In genomic region chr4:129967024-129968014, GRCm38 (mm10) we compare ENCODE assay signal across 9 mouse cellular contexts. TPM values are rescaled to one million over a fixed set of nuclear protein-coding genes. Genes with fewer than 3 reads are reported as not detected.
DNase-seq lines count a peak whose midpoint lies in the region; ATAC-seq and TF ChIP-seq lines count a peak whose summit lies in the region.
"Had no signal": no experiment of that assay in that cellular context is flagged by ENCODE, and none has a peak within 500 bp of the region (broad histone marks: within the 10 kb centered on the region; RNA-seq: fewer than 3 reads in every experiment).

No protein-coding gene starts in this region.

- H3K9me3 ChIP-seq in heart, embryonic 10.5 days: no peaks in the 10 kb centered on the region
- no peaks in the 10 kb centered on the region for H3K9me3 ChIP-seq in hindbrain, embryonic 12.5 days (replicated peaks)
- H3K9me3 ChIP-seq in midbrain, embryonic 10.5 days (replicated peaks): no peaks in the 10 kb centered on the region
- H3K9me3 ChIP-seq: lung, embryonic 15.5 days had no signal

- H3K36me3 ChIP-seq in heart, embryonic 10.5 days: no peaks in the 10 kb centered on the region
- H3K36me3 ChIP-seq in hindbrain, embryonic 12.5 days: no peaks in the 10 kb centered on the region
- H3K36me3 ChIP-seq in midbrain, embryonic 10.5 days: no peaks in the 10 kb centered on the region
- H3K36me3 ChIP-seq: lung, embryonic 15.5 days had no signal

- TF ChIP-seq POLR2A in cortical plate, adult 2 months (IDR thresholded peaks at IDR 0.05; ENCODE audit: extremely low read depth, insufficient read depth, low read length): no peak

- H3K4me3 ChIP-seq in heart, embryonic 10.5 days: no peak overlapping the region; the same call in 1 of the 2 replicates
- H3K4me3 ChIP-seq in cortical plate, adult 2 months (ENCODE audit: insufficient read depth, low read length): no peak overlapping the region
- H3K4me3 ChIP-seq in hindbrain, embryonic 12.5 days: no peak overlapping the region
- peak overlapping the region; percentile 33; the same call in 1 of the 2 replicates for H3K4me3 ChIP-seq in midbrain, embryonic 10.5 days
- H3K4me3 ChIP-seq: lung, embryonic 15.5 days had no signal

- peak overlapping the region; percentile 32 for H3K4me2 ChIP-seq in hindbrain, embryonic 12.5 days (replicated peaks)
- H3K4me2 ChIP-seq: lung, embryonic 15.5 days had no signal

- no peak for TF ChIP-seq CTCF in cortical plate, adult 2 months (IDR thresholded peaks at IDR 0.05; ENCODE audit: extremely low read depth, insufficient read depth, low read length)

- WGBS in heart, embryonic 10.5 days: 39% methylated on average over 13 of the region's 13 CpGs
- WGBS in hindbrain, embryonic 12.5 days: 15% methylated on average over 13 of the region's 13 CpGs
- 36% methylated on average over 13 of the region's 13 CpGs for WGBS in midbrain, embryonic 10.5 days

- intact Hi-C loops in heart, postnatal 14 days (cut with DNase I): no loop called here

- peak overlapping the region; percentile 35 for H3K9ac ChIP-seq in hindbrain, embryonic 12.5 days
- H3K9ac ChIP-seq: lung, embryonic 15.5 days had no signal

- peaks cover 52% of the 10 kb centered on the region for H3K27me3 ChIP-seq in heart, embryonic 10.5 days (ENCODE audit: insufficient read depth, poor library complexity, severe bottlenecking)
- H3K27me3 ChIP-seq in hindbrain, embryonic 12.5 days: peaks cover 12% of the 10 kb centered on the region
- peaks cover 29% of the 10 kb centered on the region for H3K27me3 ChIP-seq in midbrain, embryonic 10.5 days (ENCODE audit: low read depth, poor library complexity, severe bottlenecking)

- H3K27ac ChIP-seq in heart, embryonic 10.5 days: peak overlapping the region; percentile 49; the same call in 1 of the 2 replicates
- H3K27ac ChIP-seq in cortical plate, adult 2 months (ENCODE audit: insufficient read depth, low read length): peak overlapping the region; percentile 90
- peak overlapping the region; percentile 90 for H3K27ac ChIP-seq in hindbrain, embryonic 12.5 days
- peak overlapping the region; percentile 84 for H3K27ac ChIP-seq in midbrain, embryonic 10.5 days (replicated peaks)
- H3K27ac ChIP-seq: lung, embryonic 15.5 days had no signal

- ATAC-seq in hindbrain, embryonic 12.5 days (ENCODE audit: low FRiP score): peak; percentile 77
- no peak for ATAC-seq in megakaryocyte, adult 5-6 weeks (ENCODE audit: poor library complexity, severe bottlenecking)

- DNase-seq in heart, embryonic 10.5 days (ENCODE audit: low spot score): no peak
- no peak for DNase-seq in heart, postnatal 14 days
- peak; percentile 76 for DNase-seq in midbrain, embryonic 10.5 days (ENCODE audit: low spot score)
- peak; percentile 52 for DNase-seq in telencephalon, adult 2 months (ENCODE audit: low read depth, low spot score)
- DNase-seq in kidney, adult 11 months: no peak

- H3K4me1 ChIP-seq in heart, embryonic 10.5 days: peaks cover 51% of the 10 kb centered on the region
- H3K4me1 ChIP-seq in cortical plate, adult 2 months (ENCODE audit: control insufficient read depth, insufficient read depth, low read length): peaks cover 9% of the 10 kb centered on the region
- H3K4me1 ChIP-seq in hindbrain, embryonic 12.5 days: peaks cover 49% of the 10 kb centered on the region
- peaks cover 52% of the 10 kb centered on the region for H3K4me1 ChIP-seq in midbrain, embryonic 10.5 days

RNA-seq across cellular contexts. Expression of gene Adgrb2, which starts 17.4 kb away (rescaled TPM):
- 1.2 and 3.1 TPM in 2 replicates for polyA plus RNA-seq in heart, embryonic 10.5 days (2016; fragmentation: Nextera tagmentation; extraction: Ambion mirVana)
- 1 to 10 TPM; 2.2 to 2.3 TPM for total RNA-seq in heart, postnatal 14 days (2021)
- 306 and 345 TPM in 2 replicates for polyA plus RNA-seq in cortical plate, adult 2 months (2012; rRNA removed)
- 10.3 and 12.6 TPM in 2 replicates for polyA plus RNA-seq in hindbrain, embryonic 12.5 days (2016; fragmentation: Nextera tagmentation; extraction: Ambion mirVana)
- polyA plus RNA-seq in midbrain, embryonic 10.5 days (2016; fragmentation: Nextera tagmentation; extraction: Ambion mirVana): 1.6 and 2.0 TPM in 2 replicates
- not detected in 2 replicates for total RNA-seq in megakaryocyte, adult 5-6 weeks (2015)
- 0.04 and 1.9 TPM in 2 replicates for total RNA-seq in megakaryocyte, adult 5-6 weeks (2017)

RNA-seq across cellular contexts. Expression of gene Spocd1, which starts 38.3 kb away (rescaled TPM):
- 0.46 and 0.59 TPM in 2 replicates for polyA plus RNA-seq in heart, embryonic 10.5 days (2016; fragmentation: Nextera tagmentation; extraction: Ambion mirVana)
- total RNA-seq in heart, postnatal 14 days (2021): not detected
- polyA plus RNA-seq in cortical plate, adult 2 months (2012; rRNA removed): 0.13 and 0.28 TPM in 2 replicates
- 0.06 TPM in 1 of 2 replicates, not detected in the other for polyA plus RNA-seq in hindbrain, embryonic 12.5 days (2016; fragmentation: Nextera tagmentation; extraction: Ambion mirVana)
- polyA plus RNA-seq in midbrain, embryonic 10.5 days (2016; fragmentation: Nextera tagmentation; extraction: Ambion mirVana): not detected in 2 replicates
- total RNA-seq in megakaryocyte, adult 5-6 weeks (2015): 0.18 and 0.36 TPM in 2 replicates
- 0.08 and 0.44 TPM in 2 replicates for total RNA-seq in megakaryocyte, adult 5-6 weeks (2017)

Comparison
In these comparisons a context has a peak if more than half of its experiments do, and no peak if none do; other contexts are left out.
1. DNase-seq: peak in midbrain, embryonic 10.5 days (single experiment) and telencephalon, adult 2 months (single experiment); none in heart, embryonic 10.5 days (single experiment), heart, postnatal 14 days (0 of 2) and kidney, adult 11 months (single experiment).
2. RNA of gene Adgrb2, which starts 17.4 kb away (polyA plus RNA-seq): 306 to 345 TPM in cortical plate, adult 2 months; 10.3 to 12.6 TPM in hindbrain, embryonic 12.5 days, 1.2 to 3.1 TPM in heart, embryonic 10.5 days and 1.6 to 2.0 TPM in midbrain, embryonic 10.5 days; every median in the first group is over 10 times any median in the second.
3. Peak in every context shown above with its lines, with median percentiles within 50 percentile points of each other: H3K27ac ChIP-seq.